8 mouse cellular contexts compared by ENCODE assay signal in genomic region chr3:158032106-158032505, GRCm38 (mm10). TPM values are rescaled to one million over a fixed set of nuclear protein-coding genes. Genes with fewer than 3 reads are reported as not detected.
DNase-seq lines count a peak whose midpoint lies in the region; ATAC-seq and TF ChIP-seq lines count a peak whose summit lies in the region.

No protein-coding gene starts in this region.

- peak overlapping the region; percentile 81 for H3K4me2 ChIP-seq in intestine, embryonic 14.5 days (ENCODE audit: low read length)
- peak overlapping the region; percentile 82 for H3K4me2 ChIP-seq in neural tube, embryonic 12.5 days (replicated peaks)

- TF ChIP-seq POLR2A in cortical plate, adult 2 months (IDR thresholded peaks at IDR 0.05; ENCODE audit: extremely low read depth, insufficient read depth, low read length): no peak

- no peaks in the 10 kb centered on the region for H3K9me3 ChIP-seq in intestine, embryonic 14.5 days (ENCODE audit: control insufficient read depth, low read length)
- no peaks in the 10 kb centered on the region for H3K9me3 ChIP-seq in neural tube, embryonic 12.5 days

- intact Hi-C loops in left cerebral cortex, adult 2 months (cut with DNase I): no loop called here
- intact Hi-C loops in left cerebral cortex, postnatal 4 days (cut with DNase I): no loop called here

- no peaks in the 10 kb centered on the region for H3K27me3 ChIP-seq in intestine, embryonic 14.5 days (replicated peaks; ENCODE audit: control insufficient read depth, insufficient read depth, low read length)
- no peaks in the 10 kb centered on the region for H3K27me3 ChIP-seq in neural tube, embryonic 12.5 days (replicated peaks)

- H3K27ac ChIP-seq in left cerebral cortex, adult 2 months: peak overlapping the region; percentile 85; the same call in 1 of the 2 replicates
- H3K27ac ChIP-seq in cortical plate, adult 2 months (ENCODE audit: insufficient read depth, low read length): no peak overlapping the region
- peak overlapping the region; percentile 97 for H3K27ac ChIP-seq in intestine, embryonic 14.5 days (ENCODE audit: low read depth)
- 0 out of 2 replicates have a peak overlapping the region, but pooled peaks have one; percentile 96 for H3K27ac ChIP-seq in neural tube, embryonic 12.5 days

- H3K4me1 ChIP-seq in cortical plate, adult 2 months (ENCODE audit: control insufficient read depth, insufficient read depth, low read length): peaks cover 2% of the 10 kb centered on the region; the same call in 1 of the 2 replicates
- H3K4me1 ChIP-seq in intestine, embryonic 14.5 days (replicated peaks; ENCODE audit: control insufficient read depth, insufficient read depth, low read length): peaks cover 19% of the 10 kb centered on the region
- H3K4me1 ChIP-seq in neural tube, embryonic 12.5 days: peaks cover 15% of the 10 kb centered on the region

- ATAC-seq in intestine, embryonic 14.5 days (replicated peaks; ENCODE audit: low FRiP score, low TSS enrichment, low read depth): no peak
- ATAC-seq in neural tube, embryonic 12.5 days (ENCODE audit: low FRiP score, low read depth): peak; percentile 2; the same call in 1 of the 2 replicates

- no peak for TF ChIP-seq CTCF in left cerebral cortex, adult 2 months (IDR thresholded peaks at IDR 0.05)
- no peak for TF ChIP-seq CTCF in cortical plate, adult 2 months (IDR thresholded peaks at IDR 0.05; ENCODE audit: extremely low read depth, insufficient read depth, low read length)

- WGBS in intestine, embryonic 14.5 days: 6% methylated on average over 4 of the region's 4 CpGs
- 7% methylated on average over 4 of the region's 4 CpGs for WGBS in neural tube, embryonic 12.5 days

- H3K36me3 ChIP-seq in intestine, embryonic 14.5 days (ENCODE audit: control insufficient read depth, insufficient read depth, low read length): peaks cover 11% of the 10 kb centered on the region; the same call in 1 of the 2 replicates
- no peaks in the 10 kb centered on the region for H3K36me3 ChIP-seq in neural tube, embryonic 12.5 days

- H3K4me3 ChIP-seq in left cerebral cortex, adult 2 months: peak overlapping the region; percentile 74
- H3K4me3 ChIP-seq in cortical plate, adult 2 months (ENCODE audit: insufficient read depth, low read length): peak overlapping the region; percentile 41; the same call in 1 of the 2 replicates
- H3K4me3 ChIP-seq in intestine, embryonic 14.5 days (ENCODE audit: low read depth, low read length): peak overlapping the region; percentile 90
- H3K4me3 ChIP-seq in neural tube, embryonic 12.5 days: peak overlapping the region; percentile 92

- H3K9ac ChIP-seq in intestine, embryonic 14.5 days (ENCODE audit: low read length): peak overlapping the region; percentile 96
- H3K9ac ChIP-seq in neural tube, embryonic 12.5 days: peak overlapping the region; percentile 97

- DNase-seq in left cerebral cortex, adult 2 months (ENCODE audit: extremely low spot score in 1 of 2, low spot score in 2 of 2): no peak
- DNase-seq in left cerebral cortex, postnatal 4 days: no peak
- DNase-seq in intestine, embryonic 14.5 days (ENCODE audit: low spot score): no peak
- DNase-seq in frontal cortex, postnatal 10 days (ENCODE audit: low spot score in 2 of 2): no peak
- no peak for DNase-seq in adrenal gland, adult 2 months
- DNase-seq in retina, postnatal 1 day: no peak

RNA-seq across cellular contexts. Expression of gene Srsf11, which starts 4.3 kb away (rescaled TPM):
- 100 to 1,000 TPM; 181 to 183 TPM for total RNA-seq in left cerebral cortex, adult 2 months (2021)
- 100 to 1,000 TPM; 209 to 210 TPM for total RNA-seq in left cerebral cortex, postnatal 4 days (2021)
- polyA plus RNA-seq in cortical plate, adult 2 months (2012; rRNA removed): 432 and 510 TPM in 2 replicates
- polyA plus RNA-seq in intestine, embryonic 14.5 days (2014; fragmentation: Nextera tagmentation; extraction: Ambion mirVana): 276 and 295 TPM in 2 replicates
- 333 and 350 TPM in 2 replicates for polyA plus RNA-seq in neural tube, embryonic 12.5 days (2016; fragmentation: Nextera tagmentation; extraction: Ambion mirVana)
- total RNA-seq in adrenal gland, adult 2 months (2021): 100 to 1,000 TPM; 115 to 185 TPM
- polyA plus RNA-seq in adrenal gland, adult 2 months (2012; rRNA removed): 260 and 273 TPM in 2 replicates

RNA-seq across cellular contexts. Expression of gene Lrrc40, which starts 4.4 kb away (rescaled TPM):
- total RNA-seq in left cerebral cortex, adult 2 months (2021): 10 to 100 TPM; 26.6 to 27.7 TPM
- 10 to 100 TPM; 38.3 to 46.9 TPM for total RNA-seq in left cerebral cortex, postnatal 4 days (2021)
- polyA plus RNA-seq in cortical plate, adult 2 months (2012; rRNA removed): 22.3 and 23.5 TPM in 2 replicates
- polyA plus RNA-seq in intestine, embryonic 14.5 days (2014; fragmentation: Nextera tagmentation; extraction: Ambion mirVana): 57.7 and 69.4 TPM in 2 replicates
- polyA plus RNA-seq in neural tube, embryonic 12.5 days (2016; fragmentation: Nextera tagmentation; extraction: Ambion mirVana): 56.7 and 58.5 TPM in 2 replicates
- 10 to 100 TPM; 26.7 to 34.9 TPM for total RNA-seq in adrenal gland, adult 2 months (2021)
- polyA plus RNA-seq in adrenal gland, adult 2 months (2012; rRNA removed): 1.3 and 1.4 TPM in 2 replicates

Comparison
In these comparisons a context has a peak if more than half of its experiments do, and no peak if none do; other contexts are left out.
1. H3K4me3 ChIP-seq: peak in every context shown above with its lines; median percentile 92 in neural tube, embryonic 12.5 days; 90 in intestine, embryonic 14.5 days; 74 in left cerebral cortex, adult 2 months; 41 in cortical plate, adult 2 months.